Mouse (Mus musculus) brain, adult 10 weeks (tissue): ENCODE measurements around the gene Dnm1l. TPM values are rescaled to one million over a fixed set of nuclear protein-coding genes. Genes with fewer than 3 reads are reported as not detected.

Source experiments
- polyA plus RNA-seq: library from polyadenylated mRNA; stranded (reverse); fragments of 350-450 nt; fragmentation: Illumina TruSeq; extraction: RNeasy Lipid Tissue Mini Kit (QIAGEN cat#74804); gene quantifications from one replicate; pipeline ENCODE4 v1.2.3, GENCODE M21; 2015; ENCODE audit warnings: low read depth, low replicate concordance

Dnm1l gene
- polyA plus RNA-seq, result 159 TPM

DNA sequence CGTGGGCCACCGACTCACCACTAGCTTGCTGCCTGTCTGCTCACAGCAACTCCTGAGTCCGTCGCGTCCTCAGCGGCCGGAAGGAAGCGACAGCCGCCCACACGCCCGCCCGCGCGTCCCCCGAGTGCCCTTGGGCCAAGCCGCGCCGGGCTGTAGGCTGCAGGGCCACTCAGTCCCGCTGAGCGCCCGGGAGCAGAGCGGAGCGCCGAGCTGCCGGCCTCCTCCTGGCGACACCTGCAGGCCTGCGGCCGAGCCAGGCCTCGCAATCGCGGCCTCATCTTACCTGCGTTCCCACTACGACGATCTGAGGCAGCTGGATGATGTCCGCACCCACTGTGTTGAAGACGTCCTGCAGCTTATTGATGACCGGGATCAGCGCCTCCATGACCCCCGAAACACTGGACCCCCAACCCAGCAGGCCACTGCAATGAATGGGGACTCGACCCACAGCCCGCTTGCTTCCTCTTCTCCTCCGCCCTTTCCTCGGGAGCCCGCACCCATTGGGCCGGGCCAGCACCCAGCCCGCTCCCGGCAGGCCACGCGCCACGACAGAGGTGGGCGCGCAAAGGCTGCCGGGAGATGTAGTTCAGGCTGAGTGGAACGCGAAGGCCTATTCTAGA, at the start of gene Dnm1l:
Dnm1l (minus strand) TSS at position 479 of the 620 bp plus-strand sequence.

DNA sequence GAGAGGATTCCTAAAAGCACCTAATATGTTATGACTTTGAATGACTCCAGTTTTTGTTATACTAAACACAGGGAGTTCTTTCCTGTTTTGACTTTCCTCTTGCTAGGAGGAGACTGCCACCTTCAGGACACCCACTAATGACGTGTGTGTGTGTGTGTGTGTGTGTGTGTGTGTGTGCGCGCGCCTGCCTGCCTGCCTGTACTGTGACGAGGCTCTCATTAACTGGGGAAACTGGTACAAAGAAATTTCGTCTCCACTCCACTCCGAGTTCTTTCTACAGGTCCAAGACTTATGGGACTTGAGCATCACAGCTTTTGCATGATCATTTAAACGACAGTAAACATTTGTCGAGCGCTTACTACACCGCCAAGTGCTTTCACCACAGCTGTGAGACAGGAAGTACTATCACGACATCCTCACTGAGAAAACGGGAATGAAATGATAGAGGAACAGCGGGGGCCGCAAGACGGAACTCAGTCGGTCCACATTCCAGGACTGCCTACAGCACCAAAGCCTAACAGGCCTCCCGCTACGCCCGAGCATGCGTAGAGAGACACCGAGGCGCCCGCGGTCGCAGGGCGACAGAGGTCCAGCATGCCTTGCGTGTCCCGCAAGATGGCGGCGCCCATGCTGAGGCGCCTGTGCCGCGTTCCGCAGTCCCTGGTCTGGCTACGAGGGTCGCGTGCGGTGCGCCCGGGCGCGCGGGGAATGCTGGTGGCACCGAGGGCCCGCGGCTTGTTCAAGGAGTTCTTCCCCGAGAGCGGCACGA, 56.2 kb downstream of the Dnm1l start, which contains the start of gene Yars2:
Yars2 (plus strand) TSS at position 597 of the 769 bp plus-strand sequence.

Other genes with a start within 250 kb of the Dnm1l start
- 5.4 TPM for gene Pkp2, start 145.6 kb downstream of the Dnm1l start, polyA plus RNA-seq
- gene Yars2, start 56.0 kb downstream of the Dnm1l start, polyA plus RNA-seq, result 29.3 TPM
- gene Fgd4, start 241.6 kb upstream of the Dnm1l start, polyA plus RNA-seq, result 10.7 TPM